Mouse (Mus musculus) CH12.LX (cell line): ENCODE results near the gene Stat6.

Experiments
- CHD2 ChIP-seq: IDR thresholded peaks from 2 replicates; pipeline ENCODE4 v1.6.1; 2011; ENCODE audit warnings: low read length, improper control_type of control experiment
- CTCF ChIP-seq, 2 experiments: IDR thresholded peaks in 1 of 2; conservative IDR thresholded peaks in 1 of 2; 2 replicates each; pipeline ENCODE4 v1.5.1; 2011 to 2012; ENCODE audit warnings: low read depth in 2 of 2, low read length in 2 of 2, improper control_type of control experiment in 1 of 2, inconsistent platforms in 1 of 2, mild to moderate bottlenecking in 1 of 2, moderate library complexity in 1 of 2
- ETS1 ChIP-seq: conservative IDR thresholded peaks from 2 replicates; pipeline ENCODE4 v1.6.1; 2012; ENCODE audit warnings: low read depth, mild to moderate bottlenecking, inconsistent platforms, low read length, improper control_type of control experiment, moderate library complexity
- HCFC1 ChIP-seq: IDR thresholded peaks from 2 replicates; pipeline ENCODE4 v1.6.1; 2012; ENCODE audit warnings: low read depth, mild to moderate bottlenecking, inconsistent platforms, low read length, improper control_type of control experiment
- JUN ChIP-seq: IDR thresholded peaks from 2 replicates; pipeline ENCODE4 v1.6.1; 2011; ENCODE audit warnings: low read depth, mild to moderate bottlenecking, low read length, improper control_type of control experiment, moderate library complexity; ENCODE audit not compliant: insufficient read depth
- POLR2A ChIP-seq: IDR thresholded peaks from 2 replicates; pipeline ENCODE4 v1.6.1; 2011; ENCODE audit warnings: low read depth, mild to moderate bottlenecking, improper control_type of control experiment, low read length
- POLR2AphosphoS2 ChIP-seq: IDR thresholded peaks from 2 replicates; pipeline ENCODE4 v1.6.1; 2011; ENCODE audit warnings: low read depth, low read length, improper control_type of control experiment
- SIN3A ChIP-seq: IDR thresholded peaks from 2 replicates; pipeline ENCODE4 v1.6.1; 2012; ENCODE audit warnings: low read length, improper control_type of control experiment, inconsistent platforms
- TBP ChIP-seq: conservative IDR thresholded peaks from 2 replicates; pipeline ENCODE4 v1.6.1; 2011; ENCODE audit warnings: low read depth, low read length, improper control_type of control experiment
- ZC3H11A ChIP-seq: IDR thresholded peaks from 2 replicates; pipeline ENCODE4 v1.6.1; 2012; ENCODE audit warnings: low read depth, mild to moderate bottlenecking, inconsistent platforms, low read length, improper control_type of control experiment
- ZMIZ1 ChIP-seq: IDR thresholded peaks from 2 replicates; pipeline ENCODE4 v1.6.1; 2012; ENCODE audit warnings: low read depth, mild to moderate bottlenecking, inconsistent platforms, low read length, improper control_type of control experiment

DNA sequence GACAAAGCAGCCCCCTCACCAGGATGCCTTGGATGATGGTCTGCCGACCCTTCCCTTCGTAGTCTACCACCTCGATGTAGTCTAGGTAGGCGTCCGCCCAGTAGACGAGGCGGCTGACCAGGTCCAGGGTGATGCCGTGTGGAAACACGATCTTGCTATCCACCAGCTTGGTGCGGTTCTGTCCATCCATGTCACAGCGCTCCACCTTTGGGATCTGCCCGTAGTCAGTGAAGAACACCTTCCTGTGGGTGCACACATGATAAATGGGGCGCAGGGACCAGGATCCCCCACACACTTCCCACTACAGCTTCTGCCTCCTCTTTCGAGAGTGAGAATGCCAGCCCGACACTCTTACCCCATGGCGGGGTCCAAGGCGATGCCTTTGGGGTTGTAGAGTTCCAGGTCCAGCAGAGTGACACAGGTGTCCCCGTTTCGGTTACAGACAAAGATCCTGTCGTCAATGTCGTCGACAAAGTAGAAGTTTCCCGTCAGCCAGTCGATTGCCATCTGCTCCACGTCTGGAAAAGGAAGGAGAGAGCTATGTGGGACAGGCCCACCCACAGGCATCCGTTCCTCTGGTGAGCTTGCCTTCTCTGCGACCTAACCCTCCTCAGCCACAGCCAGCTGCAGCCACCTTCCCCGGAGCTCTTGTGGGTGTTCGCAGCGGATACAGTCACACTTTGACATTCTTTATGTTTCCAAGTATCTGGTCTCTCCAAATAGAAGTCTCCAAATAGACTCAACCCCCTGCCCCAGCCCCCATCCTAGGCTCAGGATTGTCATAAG, 47.7 kb upstream of the Stat6 start:
- TF ChIP-seq JUN, result no peak
- no peak for TF ChIP-seq ZMIZ1
- no peak for TF ChIP-seq CTCF (conservative IDR thresholded peaks at IDR 0.05 in 1 of 2, IDR thresholded peaks at IDR 0.05 in 1 of 2; ENCODE audit: low read depth in 2 of 2, low read length in 2 of 2)
- TF ChIP-seq POLR2A, result no peak
- no peak for TF ChIP-seq CHD2
- TF ChIP-seq ZC3H11A, result no peak
- TF ChIP-seq SIN3A, result no peak
- no peak for TF ChIP-seq HCFC1
- TF ChIP-seq POLR2AphosphoS2, result no peak
- no peak for TF ChIP-seq TBP
- no peak for TF ChIP-seq ETS1
